Mouse (Mus musculus): ENCODE results near the gene Nfs1. TPM values are rescaled to one million over a fixed set of nuclear protein-coding genes. Genes with fewer than 3 reads are reported as not detected.

Gene Nfs1
- polyA plus RNA-seq, 1 experiment from 2014 or later = 38.0 TPM

DNA sequence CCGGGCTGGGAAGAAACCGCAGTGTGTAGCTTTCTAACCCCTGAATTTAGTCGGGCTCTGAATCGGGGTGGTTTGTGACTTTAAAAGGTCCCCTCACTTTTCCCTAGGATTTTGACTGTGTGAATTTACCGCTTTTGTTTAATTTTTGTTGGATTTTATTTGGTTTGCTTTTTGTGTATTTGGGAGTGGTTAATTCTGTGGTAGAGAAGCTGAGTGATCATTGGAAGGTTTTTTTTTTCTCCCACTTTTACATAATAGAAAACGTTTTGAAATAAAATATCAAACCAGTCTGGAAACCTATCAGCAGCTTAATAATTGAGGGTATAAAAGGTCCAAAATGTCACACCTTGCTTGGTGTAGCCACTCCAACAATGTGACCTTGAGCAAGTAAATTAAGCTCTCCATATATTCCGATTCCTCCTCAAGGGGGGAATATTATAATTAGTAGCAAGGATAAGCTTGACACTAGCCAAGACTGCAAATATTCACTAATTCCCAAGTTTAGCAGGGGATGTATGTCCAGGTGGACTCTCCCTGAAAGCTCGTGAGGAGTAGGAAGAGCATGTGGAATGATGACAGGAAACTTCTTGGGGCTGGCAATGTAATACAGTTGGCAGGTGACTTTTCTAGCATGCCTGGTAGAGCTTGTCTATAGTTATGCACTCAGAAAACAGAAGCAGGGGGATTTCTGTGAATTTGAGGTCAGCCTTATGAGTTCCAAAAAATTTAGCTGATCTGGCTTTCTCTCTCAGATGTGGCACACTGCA is 37.0 kb upstream of the Nfs1 start:
- Histone ChIP-seq H3K9me3 (ENCODE audit: control insufficient read depth, low read length) (no peaks in the 10 kb centered on the region), H3K4me2 (ENCODE audit: low read depth) (peak overlapping the region; percentile 70), H3K9ac (ENCODE audit: low read length) (peak overlapping the region; percentile 100), H3K27ac (ENCODE audit: low read depth, low read length) (peak overlapping the region; percentile 85), H3K4me3 (ENCODE audit: low read depth, low read length) (peak overlapping the region; percentile 88), H3K4me1 (ENCODE audit: control insufficient read depth, insufficient read depth, low read length) (peaks cover 11% of the 10 kb centered on the region; the same call in 1 of the 2 replicates), H3K36me3 (ENCODE audit: control insufficient read depth, insufficient read depth, low read length) (peaks cover 4% of the 10 kb centered on the region), H3K27me3 (ENCODE audit: control insufficient read depth, insufficient read depth, low read length) (no peaks in the 10 kb centered on the region)
- WGBS = 21% methylated on average over 8 of the region's 8 CpGs
- ATAC-seq (ENCODE audit: insufficient read depth, low FRiP score, low TSS enrichment) (no peak), DNase-seq (ENCODE audit: low spot score) (no peak)

DNA sequence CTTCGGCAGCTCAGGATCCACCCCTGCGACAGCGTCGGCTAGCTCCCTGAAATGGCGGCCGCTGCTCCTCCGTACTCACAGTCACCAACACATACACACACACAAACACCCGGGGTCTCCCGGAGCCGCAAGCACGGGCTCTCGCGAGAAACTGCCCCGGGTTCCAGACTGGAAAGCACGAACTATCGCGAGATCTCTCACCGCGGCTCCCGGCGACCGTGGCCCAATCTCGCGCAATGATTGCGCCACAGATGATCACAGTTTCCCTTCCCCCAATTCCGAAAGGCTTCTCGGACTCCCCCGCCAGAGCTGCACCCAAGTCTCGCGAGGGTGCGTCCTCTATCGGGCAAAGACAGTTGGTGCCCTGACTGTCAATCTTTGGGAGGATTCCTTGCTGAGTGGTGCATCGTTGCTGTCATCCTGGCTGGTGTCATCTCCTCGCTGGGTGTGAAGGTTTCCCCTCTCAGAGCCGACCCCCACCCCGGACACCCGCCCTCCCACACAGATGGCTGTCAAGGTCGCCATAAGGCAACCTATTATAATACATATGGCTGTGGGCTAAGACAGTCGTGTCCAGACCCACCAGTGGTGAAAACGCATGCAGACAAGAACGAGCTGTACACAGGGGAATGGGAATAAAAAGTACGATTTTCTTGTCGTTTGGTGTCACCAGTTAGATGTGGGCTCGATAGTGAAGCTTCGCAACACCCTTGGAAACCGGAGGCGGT is 36.3 kb upstream of the Nfs1 start, which contains the start of gene Rbm39:
Gene Rbm39, minus strand, starts transcription at position 145 of the 728 bp plus-strand sequence.
- no peaks in the 10 kb centered on the region for H3K27me3 ChIP-seq (ENCODE audit: control insufficient read depth, insufficient read depth, low read length)
- peaks cover 4% of the 10 kb centered on the region for H3K36me3 ChIP-seq (ENCODE audit: control insufficient read depth, insufficient read depth, low read length)
- peaks cover 11% of the 10 kb centered on the region; the same call in 1 of the 2 replicates for H3K4me1 ChIP-seq (ENCODE audit: control insufficient read depth, insufficient read depth, low read length)
- H3K4me3 ChIP-seq (ENCODE audit: low read depth, low read length) = peak within 1 kb of the TSS; percentile 88
- no peaks in the 10 kb centered on the region for H3K9me3 ChIP-seq (ENCODE audit: control insufficient read depth, low read length)
- peak within 1 kb of the TSS; percentile 70 for H3K4me2 ChIP-seq (ENCODE audit: low read depth)
- peak; percentile 97 for ATAC-seq (ENCODE audit: insufficient read depth, low FRiP score, low TSS enrichment)
- WGBS = under 1% methylated on average over 47 of the region's 47 CpGs
- DNase-seq (ENCODE audit: low spot score) = peak; percentile 100
- peak within 1 kb of the TSS; percentile 100 for H3K9ac ChIP-seq (ENCODE audit: low read length)
- peak within 1 kb of the TSS; percentile 85 for H3K27ac ChIP-seq (ENCODE audit: low read depth, low read length)

DNA sequence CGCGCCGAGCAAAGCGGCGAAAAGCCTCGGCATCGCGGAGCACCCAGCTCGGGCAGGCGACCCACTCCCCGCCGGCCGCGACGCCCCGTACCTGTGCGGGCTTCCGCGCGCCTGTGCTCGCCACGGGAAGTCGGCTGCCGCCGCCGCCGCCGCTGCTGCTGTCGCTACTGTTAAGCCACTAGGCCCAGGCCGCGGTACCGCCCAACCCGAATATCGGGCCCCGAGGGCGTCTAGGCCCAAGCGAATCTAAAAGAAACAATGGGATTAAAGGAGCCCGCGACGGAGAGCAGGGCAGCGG is 35.8 kb upstream of the Nfs1 start:
- Histone ChIP-seq H3K9ac (ENCODE audit: low read length) (peak overlapping the region; percentile 100), H3K9me3 (ENCODE audit: control insufficient read depth, low read length) (no peaks in the 10 kb centered on the region), H3K36me3 (ENCODE audit: control insufficient read depth, insufficient read depth, low read length) (peaks cover 4% of the 10 kb centered on the region), H3K4me2 (ENCODE audit: low read depth) (no peak overlapping the region; the same call in 1 of the 2 replicates), H3K4me1 (ENCODE audit: control insufficient read depth, insufficient read depth, low read length) (peaks cover 11% of the 10 kb centered on the region; the same call in 1 of the 2 replicates), H3K4me3 (ENCODE audit: low read depth, low read length) (peak overlapping the region; percentile 88), H3K27me3 (ENCODE audit: control insufficient read depth, insufficient read depth, low read length) (no peaks in the 10 kb centered on the region), H3K27ac (ENCODE audit: low read depth, low read length) (peak overlapping the region; percentile 85)
- no peak for DNase-seq (ENCODE audit: low spot score)
- under 1% methylated on average over 41 of the region's 41 CpGs for WGBS
- peak; percentile 32 for ATAC-seq (ENCODE audit: insufficient read depth, low FRiP score, low TSS enrichment)

DNA sequence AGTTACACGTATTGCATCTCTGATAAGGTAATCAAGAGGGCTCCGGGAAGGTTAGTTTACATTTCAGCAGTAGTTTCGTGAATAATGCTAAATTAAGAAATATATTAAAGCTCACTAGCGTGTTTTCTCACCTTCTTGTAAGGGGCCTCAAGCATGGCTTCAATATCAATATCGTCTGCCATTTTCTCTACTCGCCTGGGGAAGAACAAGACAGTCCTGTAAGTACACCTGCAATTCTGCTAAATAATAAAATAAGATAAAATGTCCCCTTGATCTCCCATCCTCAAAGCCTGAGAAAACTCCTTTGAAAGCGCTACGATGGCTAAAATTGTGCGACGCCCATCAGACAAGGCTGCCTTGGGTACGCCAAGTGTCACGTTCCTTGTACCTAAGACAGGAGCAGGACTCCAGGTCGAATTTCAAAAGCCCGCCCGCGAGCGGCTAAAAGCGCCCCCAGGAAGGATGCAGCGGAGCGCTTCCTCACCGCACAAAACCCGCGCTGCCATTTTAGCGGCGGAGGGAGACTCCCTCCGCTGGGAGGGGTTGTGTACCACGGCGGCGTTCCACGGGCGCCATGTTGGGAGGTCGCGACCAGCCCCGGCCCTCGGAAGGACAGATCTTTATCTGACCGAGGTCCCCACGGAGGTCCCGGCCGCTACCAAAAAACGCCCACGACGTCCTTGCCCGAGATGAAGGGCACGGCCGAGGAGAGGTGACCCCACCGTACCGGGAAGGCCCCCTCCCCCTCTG is 35.2 kb upstream of the Nfs1 start:
- DNase-seq (ENCODE audit: low spot score) (peak; percentile 87), ATAC-seq (ENCODE audit: insufficient read depth, low FRiP score, low TSS enrichment) (peak; percentile 61)
- Histone ChIP-seq H3K4me2 (ENCODE audit: low read depth) (peak overlapping the region; percentile 69), H3K9me3 (ENCODE audit: control insufficient read depth, low read length) (no peaks in the 10 kb centered on the region), H3K9ac (ENCODE audit: low read length) (peak overlapping the region; percentile 100), H3K27me3 (ENCODE audit: control insufficient read depth, insufficient read depth, low read length) (no peaks in the 10 kb centered on the region), H3K4me1 (ENCODE audit: control insufficient read depth, insufficient read depth, low read length) (peaks cover 11% of the 10 kb centered on the region; the same call in 1 of the 2 replicates), H3K4me3 (ENCODE audit: low read depth, low read length) (peak overlapping the region; percentile 88), H3K36me3 (ENCODE audit: control insufficient read depth, insufficient read depth, low read length) (peaks cover 4% of the 10 kb centered on the region), H3K27ac (ENCODE audit: low read depth, low read length) (peak overlapping the region; percentile 85)
- 1% methylated on average over 47 of the region's 47 CpGs for WGBS

DNA sequence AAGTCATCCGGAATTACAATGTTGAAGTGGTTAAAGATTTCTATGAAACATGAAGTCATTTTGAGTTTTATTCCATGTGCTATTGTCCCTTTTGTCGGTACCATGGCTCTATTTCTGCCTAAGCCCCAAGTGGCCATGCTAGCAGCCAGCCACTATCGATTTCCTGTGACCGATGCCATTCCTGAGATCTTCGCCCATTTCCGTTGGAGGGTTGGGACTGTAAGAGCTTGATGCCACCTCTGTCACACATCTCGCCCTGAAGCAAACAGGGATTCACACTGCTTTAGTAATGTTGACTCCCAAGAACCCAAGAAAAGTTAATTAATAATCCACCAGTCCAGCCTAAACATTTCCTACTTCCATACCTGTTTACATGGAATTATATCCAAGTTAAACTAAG is 33.7 kb upstream of the Nfs1 start:
- no peak overlapping the region for H3K4me3 ChIP-seq (ENCODE audit: low read depth, low read length)
- peaks cover 11% of the 10 kb centered on the region; the same call in 1 of the 2 replicates for H3K4me1 ChIP-seq (ENCODE audit: control insufficient read depth, insufficient read depth, low read length)
- no peak overlapping the region for H3K9ac ChIP-seq (ENCODE audit: low read length)
- no peak for DNase-seq (ENCODE audit: low spot score)
- no peaks in the 10 kb centered on the region for H3K27me3 ChIP-seq (ENCODE audit: control insufficient read depth, insufficient read depth, low read length)
- ATAC-seq (ENCODE audit: insufficient read depth, low FRiP score, low TSS enrichment) = no peak
- H3K36me3 ChIP-seq (ENCODE audit: control insufficient read depth, insufficient read depth, low read length) = peaks cover 9% of the 10 kb centered on the region
- no peak overlapping the region for H3K27ac ChIP-seq (ENCODE audit: low read depth, low read length)
- H3K4me2 ChIP-seq (ENCODE audit: low read depth) = peak overlapping the region; percentile 69
- WGBS = 84% methylated on average over 7 of the region's 7 CpGs
- H3K9me3 ChIP-seq (ENCODE audit: control insufficient read depth, low read length) = no peaks in the 10 kb centered on the region

DNA sequence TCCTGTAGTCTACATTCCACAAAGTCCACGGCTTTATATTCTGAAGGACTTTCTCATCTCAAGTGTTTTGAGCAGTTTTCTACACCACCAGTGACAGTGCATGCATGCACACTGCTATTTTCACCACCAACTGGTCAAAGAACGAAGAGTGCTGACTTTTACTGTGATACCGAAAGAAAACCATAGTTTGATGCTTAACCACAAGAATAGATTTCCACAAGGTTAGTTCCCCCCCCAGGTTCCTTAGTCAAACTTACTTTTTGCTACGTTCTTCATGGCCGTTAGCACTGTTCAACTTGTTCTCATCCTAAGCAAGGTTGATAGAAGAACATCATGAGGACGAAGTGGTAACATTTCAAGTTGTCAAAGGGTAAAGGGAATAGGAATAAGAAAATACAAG is 33.1 kb upstream of the Nfs1 start:
- Histone ChIP-seq H3K27ac (ENCODE audit: low read depth, low read length) (no peak overlapping the region), H3K27me3 (ENCODE audit: control insufficient read depth, insufficient read depth, low read length) (no peaks in the 10 kb centered on the region), H3K4me3 (ENCODE audit: low read depth, low read length) (no peak overlapping the region), H3K4me2 (ENCODE audit: low read depth) (no peak overlapping the region), H3K9ac (ENCODE audit: low read length) (no peak overlapping the region), H3K36me3 (ENCODE audit: control insufficient read depth, insufficient read depth, low read length) (peaks cover 12% of the 10 kb centered on the region), H3K4me1 (ENCODE audit: control insufficient read depth, insufficient read depth, low read length) (peaks cover 11% of the 10 kb centered on the region; the same call in 1 of the 2 replicates), H3K9me3 (ENCODE audit: control insufficient read depth, low read length) (no peaks in the 10 kb centered on the region)
- ATAC-seq (ENCODE audit: insufficient read depth, low FRiP score, low TSS enrichment) (no peak), DNase-seq (ENCODE audit: low spot score) (no peak)
- 93% methylated on average over 6 of the region's 6 CpGs for WGBS

DNA sequence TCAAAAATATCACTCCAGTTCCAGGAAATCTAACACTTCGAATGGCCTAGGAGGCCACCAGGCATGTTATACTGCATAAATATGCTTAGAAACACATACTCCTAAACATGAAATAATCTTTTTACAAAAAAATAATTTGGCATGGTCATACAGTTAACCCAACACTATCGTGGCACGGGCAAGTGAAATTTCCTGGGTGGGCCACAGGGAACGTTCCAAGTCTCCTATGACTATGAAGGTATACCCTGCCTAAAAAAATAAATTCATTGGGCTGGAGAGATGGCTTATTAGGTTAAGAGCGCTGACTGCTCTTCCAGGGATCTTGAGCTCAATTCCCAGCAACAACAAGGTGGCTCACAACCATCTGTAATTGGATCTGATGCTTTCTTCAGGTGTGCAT is 22.6 kb upstream of the Nfs1 start:
- H3K4me3 ChIP-seq (ENCODE audit: low read depth, low read length) = no peak overlapping the region
- no peak overlapping the region for H3K4me2 ChIP-seq (ENCODE audit: low read depth)
- H3K27ac ChIP-seq (ENCODE audit: low read depth, low read length) = no peak overlapping the region
- 97% methylated on average over 5 of the region's 5 CpGs for WGBS
- no peaks in the 10 kb centered on the region for H3K4me1 ChIP-seq (ENCODE audit: control insufficient read depth, insufficient read depth, low read length)
- H3K9ac ChIP-seq (ENCODE audit: low read length) = no peak overlapping the region
- peaks cover 12% of the 10 kb centered on the region; the same call in 1 of the 2 replicates for H3K36me3 ChIP-seq (ENCODE audit: control insufficient read depth, insufficient read depth, low read length)
- ATAC-seq (ENCODE audit: insufficient read depth, low FRiP score, low TSS enrichment) (no peak), DNase-seq (ENCODE audit: low spot score) (no peak)
- no peaks in the 10 kb centered on the region for H3K9me3 ChIP-seq (ENCODE audit: control insufficient read depth, low read length)
- no peaks in the 10 kb centered on the region for H3K27me3 ChIP-seq (ENCODE audit: control insufficient read depth, insufficient read depth, low read length)

DNA sequence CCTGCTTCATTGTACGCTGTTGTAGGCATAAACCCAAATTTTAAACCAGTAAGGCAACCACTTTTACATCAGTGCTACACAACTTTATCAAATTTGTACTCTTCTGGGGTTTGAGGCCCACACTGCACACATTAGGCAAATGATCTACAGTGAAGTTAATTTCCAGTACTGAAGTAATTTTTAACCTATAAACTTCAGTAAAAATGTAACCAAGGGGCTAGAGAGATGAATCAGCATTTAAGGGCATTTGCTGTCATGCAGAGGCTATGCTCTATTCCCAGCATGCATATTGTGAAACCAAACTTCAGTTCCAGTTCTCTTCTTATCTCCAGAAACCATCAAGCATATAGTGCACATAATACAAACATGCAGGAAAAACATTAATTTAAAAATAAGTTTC is 21.5 kb upstream of the Nfs1 start:
- Histone ChIP-seq H3K4me1 (ENCODE audit: control insufficient read depth, insufficient read depth, low read length) (no peaks in the 10 kb centered on the region), H3K36me3 (ENCODE audit: control insufficient read depth, insufficient read depth, low read length) (peaks cover 12% of the 10 kb centered on the region), H3K4me3 (ENCODE audit: low read depth, low read length) (no peak overlapping the region), H3K27me3 (ENCODE audit: control insufficient read depth, insufficient read depth, low read length) (no peaks in the 10 kb centered on the region), H3K9me3 (ENCODE audit: control insufficient read depth, low read length) (no peaks in the 10 kb centered on the region), H3K9ac (ENCODE audit: low read length) (no peak overlapping the region), H3K4me2 (ENCODE audit: low read depth) (no peak overlapping the region), H3K27ac (ENCODE audit: low read depth, low read length) (no peak overlapping the region)
- 96% methylated on average over 1 of the region's 1 CpGs for WGBS
- DNase-seq (ENCODE audit: low spot score) (no peak), ATAC-seq (ENCODE audit: insufficient read depth, low FRiP score, low TSS enrichment) (no peak)
